Mouse (Mus musculus) midbrain, embryonic 13.5 days (tissue): ENCODE data around the gene Ccdc175. TPM values are rescaled to one million over a fixed set of nuclear protein-coding genes. Genes with fewer than 3 reads are reported as not detected.
A peak's percentile ranks its signal among the peaks of the same experiment; 100 is the strongest.

Source experiments
- ATAC-seq: fragments of 200-750 bp; cut with Nextera tagmentation; 2 replicates; pipeline ENCODE4 v1.8.0; 2017; ENCODE audit warnings: mild to moderate bottlenecking, moderate TSS enrichment, moderate library complexity
- H3K27ac ChIP-seq: fragments of 300-500 bp; sonication (generic); 2 replicates; pipeline ENCODE4 v1.5.1; 2015; ENCODE audit warnings: inconsistent platforms, mild to moderate bottlenecking, moderate library complexity
- H3K27me3 ChIP-seq: fragments of 300-500 bp; sonication (generic); 2 replicates; pipeline ENCODE4 v1.6.1; 2015; ENCODE audit warnings: mild to moderate bottlenecking, inconsistent platforms
- H3K36me3 ChIP-seq: fragments of 300-500 bp; sonication (generic); 2 replicates; pipeline ENCODE4 v1.6.1; 2015; ENCODE audit warnings: mild to moderate bottlenecking, inconsistent platforms
- H3K4me1 ChIP-seq: fragments of 300-500 bp; sonication (generic); replicated peaks from 2 replicates; pipeline ENCODE4 v1.6.1; 2015; ENCODE audit warnings: inconsistent platforms
- H3K4me2 ChIP-seq: fragments of 300-500 bp; sonication (generic); replicated peaks from 2 replicates; pipeline ENCODE4 v1.6.1; 2015; ENCODE audit warnings: moderate library complexity, mild to moderate bottlenecking, inconsistent platforms
- H3K4me3 ChIP-seq: fragments of 300-500 bp; sonication (generic); replicated peaks from 2 replicates; pipeline ENCODE4 v1.5.1; 2015; ENCODE audit warnings: mild to moderate bottlenecking, inconsistent platforms
- H3K9ac ChIP-seq: fragments of 300-500 bp; sonication (generic); replicated peaks from 2 replicates; pipeline ENCODE4 v1.6.1; 2015; ENCODE audit warnings: mild to moderate bottlenecking, inconsistent platforms
- H3K9me3 ChIP-seq: fragments of 300-500 bp; sonication (generic); 2 replicates; pipeline ENCODE4 v1.6.1; 2016; ENCODE audit warnings: mild to moderate bottlenecking, inconsistent platforms
- WGBS: fragments of 180-500 bp; shearing (Covaris S2); methylation state at CpG from one replicate; pipeline ENCODE4 v1.1.7; 2015; 5-methylcytosine and 5-hydroxymethylcytosine counted together
- microRNA-seq: library from miRNA; unstranded; fragments of <30 nt; microRNA quantifications from one replicate; pipeline ENCODE4, GENCODE M21; 2016
- polyA plus RNA-seq: library from polyadenylated mRNA; unstranded; fragments of >200 nt; fragmentation: Nextera tagmentation; extraction: Ambion mirVana; gene quantifications from 2 replicates; pipeline ENCODE4 v1.2.1, GENCODE M21; 2015

The Ccdc175 gene
- polyA plus RNA-seq, 1 experiment from 2014 or later, result not detected

GRCm38 (mm10) chr12:72069626-72070326 is 115.1 kb downstream of the Ccdc175 start:
- H3K4me2 ChIP-seq, result peak overlapping the region; percentile 88
- H3K36me3 ChIP-seq, result no peaks in the 10 kb centered on the region
- H3K9ac ChIP-seq, result peak overlapping the region; percentile 72
- WGBS, result 4% methylated on average over 40 of the region's 40 CpGs
- no peaks in the 10 kb centered on the region; the same call in 1 of the 2 replicates for H3K9me3 ChIP-seq
- peaks cover 14% of the 10 kb centered on the region for H3K27me3 ChIP-seq
- peak overlapping the region; percentile 74 for H3K4me3 ChIP-seq
- peak overlapping the region; percentile 91 for H3K27ac ChIP-seq
- H3K4me1 ChIP-seq, result peaks cover 13% of the 10 kb centered on the region
- no peak for ATAC-seq

- Histone ChIP-seq H3K27me3 (no peaks in the 10 kb centered on the region), H3K27ac (no peak overlapping the region), H3K4me1 (no peaks in the 10 kb centered on the region), H3K4me3 (no peak overlapping the region), H3K4me2 (no peak overlapping the region), H3K36me3 (no peaks in the 10 kb centered on the region), H3K9me3 (no peaks in the 10 kb centered on the region), H3K9ac (no peak overlapping the region)
- no peak for ATAC-seq
- WGBS, result 87% methylated on average over 1 of the region's 1 CpGs
These were observed 127.0 kb downstream of the Ccdc175 start for GRCm38 (mm10) chr12:72057780-72058179.

GRCm38 (mm10) chr12:72053851-72054250 is 131.0 kb downstream of the Ccdc175 start:
- no peaks in the 10 kb centered on the region for H3K27me3 ChIP-seq
- no peaks in the 10 kb centered on the region for H3K36me3 ChIP-seq
- 14% methylated on average over 6 of the region's 6 CpGs for WGBS
- no peak overlapping the region for H3K27ac ChIP-seq
- H3K4me2 ChIP-seq, result no peak overlapping the region
- no peak overlapping the region for H3K4me3 ChIP-seq
- no peaks in the 10 kb centered on the region for H3K4me1 ChIP-seq
- H3K9me3 ChIP-seq, result peaks cover 8% of the 10 kb centered on the region; the same call in 1 of the 2 replicates
- no peak for ATAC-seq
- H3K9ac ChIP-seq, result no peak overlapping the region

GRCm38 (mm10) chr12:72053303-72053702 is 131.5 kb downstream of the Ccdc175 start:
- Histone ChIP-seq H3K9me3 (peaks cover 8% of the 10 kb centered on the region; the same call in 1 of the 2 replicates), H3K4me1 (no peaks in the 10 kb centered on the region), H3K27ac (no peak overlapping the region), H3K36me3 (no peaks in the 10 kb centered on the region), H3K9ac (no peak overlapping the region), H3K4me2 (no peak overlapping the region), H3K4me3 (no peak overlapping the region), H3K27me3 (no peaks in the 10 kb centered on the region)
- 38% methylated on average over 6 of the region's 6 CpGs for WGBS
- ATAC-seq, result no peak

GRCm38 (mm10) chr12:72052571-72052970 is 132.3 kb downstream of the Ccdc175 start:
- H3K9me3 ChIP-seq, result peaks cover 8% of the 10 kb centered on the region; the same call in 1 of the 2 replicates
- no peaks in the 10 kb centered on the region for H3K27me3 ChIP-seq
- H3K4me3 ChIP-seq, result no peak overlapping the region
- H3K4me1 ChIP-seq, result no peaks in the 10 kb centered on the region
- no peaks in the 10 kb centered on the region for H3K36me3 ChIP-seq
- no peak overlapping the region for H3K27ac ChIP-seq
- ATAC-seq, result no peak
- WGBS, result 79% methylated on average over 6 of the region's 6 CpGs
- H3K9ac ChIP-seq, result no peak overlapping the region
- H3K4me2 ChIP-seq, result no peak overlapping the region

Small RNA genes within 50 kb of the gene (microRNA-seq; reads per million reads assigned to microRNA genes)
- gene Gm24466, result not detected

Other genes starting within 250 kb of the Ccdc175 start
- 2.5 and 2.6 TPM in 2 replicates for gene Gpr135, start 113.9 kb downstream of the Ccdc175 start, polyA plus RNA-seq
- gene L3hypdh, start 99.6 kb downstream of the Ccdc175 start, polyA plus RNA-seq, result 8.5 and 10.6 TPM in 2 replicates
- gene Jkamp, start 99.4 kb downstream of the Ccdc175 start, polyA plus RNA-seq, result 129 and 136 TPM in 2 replicates
- gene Rtn1, start 224.0 kb upstream of the Ccdc175 start, polyA plus RNA-seq, result 1,917 and 2,038 TPM in 2 replicates